Mouse (Mus musculus) heart, embryonic 15.5 days (tissue): Measurements from ENCODE around the gene Sik1. TPM values are rescaled to one million over a fixed set of nuclear protein-coding genes. Genes with fewer than 3 reads are reported as not detected.

Source experiments
- ATAC-seq: fragments of 200-750 bp; cut with Nextera tagmentation; replicated peaks from 2 replicates; pipeline ENCODE4 v1.8.0; 2017; ENCODE audit warnings: low read depth, moderate TSS enrichment; ENCODE audit not compliant: insufficient number of reproducible peaks, insufficient read depth, low FRiP score
- H3K27ac ChIP-seq: fragments of 300-500 bp; sonication (generic); 2 replicates; pipeline ENCODE4 v1.5.1; 2015; ENCODE audit warnings: mild to moderate bottlenecking, inconsistent platforms
- H3K27me3 ChIP-seq: fragments of 300-500 bp; sonication (generic); 2 replicates; pipeline ENCODE4 v1.6.1; 2015; ENCODE audit warnings: inconsistent platforms
- H3K36me3 ChIP-seq: fragments of 300-500 bp; sonication (generic); 2 replicates; pipeline ENCODE4 v1.6.1; 2015; ENCODE audit warnings: mild to moderate bottlenecking, inconsistent platforms
- H3K4me1 ChIP-seq: fragments of 300-500 bp; sonication (generic); replicated peaks from 2 replicates; pipeline ENCODE4 v1.6.1; 2015; ENCODE audit warnings: inconsistent platforms
- H3K4me2 ChIP-seq: fragments of 300-500 bp; sonication (generic); 2 replicates; pipeline ENCODE4 v1.6.1; 2015; ENCODE audit warnings: inconsistent platforms, mild to moderate bottlenecking, moderate library complexity
- H3K4me3 ChIP-seq: fragments of 300-500 bp; sonication (generic); 2 replicates; pipeline ENCODE4 v1.5.1; 2015; ENCODE audit warnings: mild to moderate bottlenecking, inconsistent platforms
- H3K9ac ChIP-seq: fragments of 300-500 bp; sonication (generic); 2 replicates; pipeline ENCODE4 v1.6.1; 2015; ENCODE audit warnings: mild to moderate bottlenecking, inconsistent platforms
- H3K9me3 ChIP-seq: fragments of 300-500 bp; sonication (generic); replicated peaks from 2 replicates; pipeline ENCODE4 v1.6.1; 2016; ENCODE audit warnings: inconsistent platforms
- WGBS: fragments of 180-500 bp; shearing (Covaris S2); methylation state at CpG from one replicate; pipeline ENCODE4 v1.1.7; 2015; ENCODE audit warnings: mixed read lengths; 5-methylcytosine and 5-hydroxymethylcytosine counted together
- polyA plus RNA-seq: library from polyadenylated mRNA; unstranded; fragments of >200 nt; fragmentation: Nextera tagmentation; extraction: Ambion mirVana; gene quantifications from 2 replicates; pipeline ENCODE4 v1.2.1, GENCODE M21; 2015

Sik1 gene
- polyA plus RNA-seq: 16.4 and 22.5 TPM in 2 replicates

GRCm38 (mm10) chr17:31855597-31856518 is at the start of gene Sik1:
Sik1 (minus strand) TSS chr17:31855804.
- peaks cover 48% of the 10 kb centered on the region for H3K4me1 ChIP-seq
- H3K9ac ChIP-seq: peak within 1 kb of the TSS; percentile 98
- no peaks in the 10 kb centered on the region for H3K9me3 ChIP-seq
- H3K27ac ChIP-seq: peak within 1 kb of the TSS; percentile 99
- peak; percentile 89 for ATAC-seq
- peak within 1 kb of the TSS; percentile 89 for H3K4me2 ChIP-seq
- under 1% methylated on average over 92 of the region's 92 CpGs for WGBS
- no peaks in the 10 kb centered on the region for H3K27me3 ChIP-seq
- H3K4me3 ChIP-seq: peak within 1 kb of the TSS; percentile 96
- peaks cover 9% of the 10 kb centered on the region for H3K36me3 ChIP-seq

GRCm38 (mm10) chr17:31905201-31905790 is 49.7 kb upstream of the Sik1 start:
- no peaks in the 10 kb centered on the region for H3K27me3 ChIP-seq
- no peak for ATAC-seq
- WGBS: 79% methylated on average over 9 of the region's 9 CpGs
- no peak overlapping the region for H3K4me3 ChIP-seq
- no peaks in the 10 kb centered on the region for H3K9me3 ChIP-seq
- H3K9ac ChIP-seq: no peak overlapping the region
- no peak overlapping the region for H3K4me2 ChIP-seq
- no peaks in the 10 kb centered on the region for H3K36me3 ChIP-seq
- peak overlapping the region; percentile 80 for H3K27ac ChIP-seq
- peaks cover 23% of the 10 kb centered on the region for H3K4me1 ChIP-seq

DNA sequence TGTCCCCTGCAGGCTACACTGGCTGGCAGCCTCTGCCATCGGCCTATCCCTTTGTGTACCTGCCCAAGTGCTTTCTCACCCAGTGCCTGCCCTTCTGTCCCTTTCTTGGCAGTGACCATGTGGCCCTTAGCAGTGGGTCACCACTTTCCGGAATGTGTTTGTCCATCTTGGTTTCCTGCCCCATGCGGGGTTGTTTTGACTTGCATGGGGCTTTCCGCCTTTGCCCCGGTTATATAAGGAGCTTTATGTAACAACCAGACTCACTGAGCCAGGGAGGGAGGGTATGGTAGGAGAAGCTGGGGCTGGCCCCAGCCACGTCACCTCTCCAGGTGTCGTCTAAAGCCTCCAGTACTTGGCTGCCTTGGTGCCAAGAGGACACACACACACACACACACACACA is 48.4 kb upstream of the Sik1 start:
- no peak overlapping the region for H3K27ac ChIP-seq
- H3K4me1 ChIP-seq: peaks cover 23% of the 10 kb centered on the region
- no peaks in the 10 kb centered on the region for H3K27me3 ChIP-seq
- no peak overlapping the region for H3K4me2 ChIP-seq
- WGBS: 85% methylated on average over 7 of the region's 7 CpGs
- H3K36me3 ChIP-seq: no peaks in the 10 kb centered on the region
- H3K9me3 ChIP-seq: no peaks in the 10 kb centered on the region
- ATAC-seq: no peak
- no peak overlapping the region for H3K9ac ChIP-seq
- no peak overlapping the region for H3K4me3 ChIP-seq

GRCm38 (mm10) chr17:31902630-31903198 is 47.1 kb upstream of the Sik1 start:
- Histone ChIP-seq H3K9me3 (no peaks in the 10 kb centered on the region), H3K36me3 (no peaks in the 10 kb centered on the region), H3K27me3 (no peaks in the 10 kb centered on the region), H3K27ac (no peak overlapping the region), H3K4me1 (peaks cover 23% of the 10 kb centered on the region), H3K9ac (no peak overlapping the region), H3K4me3 (no peak overlapping the region), H3K4me2 (no peak overlapping the region)
- ATAC-seq: no peak
- 89% methylated on average over 3 of the region's 3 CpGs for WGBS

- ATAC-seq: peak; percentile 62
- Histone ChIP-seq H3K9me3 (no peaks in the 10 kb centered on the region), H3K27ac (peak overlapping the region; percentile 63), H3K4me1 (peaks cover 31% of the 10 kb centered on the region), H3K9ac (no peak overlapping the region), H3K4me3 (no peak overlapping the region), H3K36me3 (no peaks in the 10 kb centered on the region), H3K27me3 (no peaks in the 10 kb centered on the region), H3K4me2 (peak overlapping the region; percentile 27; the same call in 1 of the 2 replicates)
- 21% methylated on average over 11 of the region's 11 CpGs for WGBS
These were observed 46.0 kb upstream of the Sik1 start for GRCm38 (mm10) chr17:31901461-31902204.

DNA sequence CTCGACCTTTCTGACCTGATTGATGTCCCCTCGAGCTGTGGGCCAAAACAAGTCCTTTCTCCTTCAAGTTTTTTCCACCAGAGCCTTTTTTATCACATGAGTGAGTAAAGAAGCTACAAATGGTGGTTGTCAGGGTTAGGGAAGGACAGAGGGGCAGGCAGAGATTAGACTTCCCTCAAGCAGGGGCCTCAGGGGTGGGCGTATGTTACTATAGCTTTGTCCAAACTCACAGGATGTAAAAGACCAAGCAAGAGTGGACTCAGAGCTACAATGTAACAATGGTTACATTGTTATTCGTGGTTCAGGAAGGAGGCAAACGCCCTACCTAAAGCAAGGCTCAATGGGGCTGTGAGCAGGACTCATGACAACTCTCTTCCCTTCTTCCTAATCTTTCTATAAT is 43.3 kb upstream of the Sik1 start:
- ATAC-seq: no peak
- WGBS: 52% methylated on average over 5 of the region's 5 CpGs
- H3K4me1 ChIP-seq: peaks cover 26% of the 10 kb centered on the region
- H3K4me2 ChIP-seq: no peak overlapping the region
- H3K9ac ChIP-seq: no peak overlapping the region
- H3K27me3 ChIP-seq: no peaks in the 10 kb centered on the region
- no peak overlapping the region for H3K27ac ChIP-seq
- H3K36me3 ChIP-seq: no peaks in the 10 kb centered on the region
- no peak overlapping the region for H3K4me3 ChIP-seq
- H3K9me3 ChIP-seq: no peaks in the 10 kb centered on the region

DNA sequence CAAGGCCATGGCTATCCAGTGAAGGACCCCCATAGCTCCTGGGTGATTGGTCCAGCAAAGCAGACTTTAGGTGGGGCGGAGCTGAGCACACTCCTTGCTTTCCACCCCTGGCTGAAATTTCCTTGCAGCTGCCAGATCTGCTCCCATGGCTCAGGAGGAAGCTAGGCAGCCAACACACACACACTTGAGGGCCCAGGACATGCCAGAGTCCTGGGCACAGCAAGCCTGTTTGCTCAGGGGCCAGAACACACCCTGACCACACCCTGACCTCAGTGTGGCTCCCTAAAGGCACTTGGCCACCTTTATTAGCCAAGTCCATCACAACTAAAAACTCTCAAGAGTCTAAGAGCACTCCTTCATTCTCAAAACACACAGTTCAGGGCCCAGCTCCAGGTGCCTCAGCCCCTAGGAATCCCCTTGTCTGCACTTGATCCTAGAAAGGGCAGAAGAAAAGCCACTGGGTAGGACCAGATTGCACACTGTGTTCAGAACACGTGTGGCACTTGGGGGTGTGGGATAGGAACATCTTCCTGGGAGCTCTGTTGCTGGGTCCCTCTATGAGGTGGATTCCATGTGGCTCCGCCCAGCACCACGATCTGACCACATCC is 41.7 kb upstream of the Sik1 start:
- peaks cover 38% of the 10 kb centered on the region for H3K4me1 ChIP-seq
- H3K27ac ChIP-seq: peak overlapping the region; percentile 24; the same call in 1 of the 2 replicates
- ATAC-seq: no peak
- WGBS: 79% methylated on average over 4 of the region's 4 CpGs
- H3K9ac ChIP-seq: no peak overlapping the region
- no peaks in the 10 kb centered on the region for H3K9me3 ChIP-seq
- H3K4me3 ChIP-seq: no peak overlapping the region
- no peak overlapping the region for H3K4me2 ChIP-seq
- no peaks in the 10 kb centered on the region for H3K27me3 ChIP-seq
- H3K36me3 ChIP-seq: no peaks in the 10 kb centered on the region

DNA sequence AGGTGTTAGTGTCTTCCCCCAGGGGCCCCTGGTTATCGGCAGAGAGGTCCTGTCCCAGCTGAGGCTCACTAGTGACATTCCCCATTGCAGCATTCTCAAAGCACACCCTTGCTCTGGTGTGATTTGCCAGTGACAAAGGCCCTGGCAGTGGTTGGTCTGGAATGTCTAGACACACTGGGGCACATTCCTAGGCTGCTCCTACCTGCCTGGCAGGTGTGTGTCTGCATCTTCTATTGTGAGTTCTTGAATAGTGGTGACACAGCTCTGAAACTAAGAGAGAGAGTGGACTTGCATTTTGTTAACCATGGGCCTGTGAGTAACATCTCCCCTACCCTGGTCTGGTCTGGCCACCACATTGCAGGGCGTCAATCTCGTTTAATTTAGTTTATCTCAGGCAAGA is 41.1 kb upstream of the Sik1 start:
- Histone ChIP-seq H3K9me3 (no peaks in the 10 kb centered on the region), H3K4me1 (peaks cover 36% of the 10 kb centered on the region), H3K4me3 (no peak overlapping the region), H3K4me2 (no peak overlapping the region), H3K9ac (no peak overlapping the region), H3K27me3 (no peaks in the 10 kb centered on the region), H3K27ac (peak overlapping the region; percentile 24; the same call in 1 of the 2 replicates), H3K36me3 (no peaks in the 10 kb centered on the region)
- no peak for ATAC-seq
- WGBS: 39% methylated on average over 3 of the region's 3 CpGs

DNA sequence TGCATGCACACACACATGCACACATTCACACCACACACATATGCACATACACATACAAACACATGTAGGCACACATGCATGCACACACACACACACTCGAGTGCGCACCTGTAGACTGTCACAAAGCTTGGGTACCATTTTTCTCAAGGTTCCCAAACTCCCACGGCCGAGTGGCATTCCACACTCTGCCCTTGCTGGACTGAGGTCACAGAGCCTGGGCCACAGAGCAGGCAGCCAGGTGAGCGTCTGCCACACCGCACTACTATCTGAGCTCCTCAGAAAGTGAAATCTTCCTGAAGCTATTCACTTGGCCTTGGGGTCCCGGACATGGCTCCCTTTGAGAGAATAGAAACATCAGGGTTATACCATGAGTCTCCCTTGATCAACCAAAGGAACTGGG is 40.7 kb upstream of the Sik1 start:
- Histone ChIP-seq H3K4me2 (no peak overlapping the region), H3K4me3 (no peak overlapping the region), H3K9me3 (no peaks in the 10 kb centered on the region), H3K27me3 (no peaks in the 10 kb centered on the region), H3K27ac (peak overlapping the region; percentile 24; the same call in 1 of the 2 replicates), H3K4me1 (peaks cover 36% of the 10 kb centered on the region), H3K9ac (no peak overlapping the region), H3K36me3 (no peaks in the 10 kb centered on the region)
- 87% methylated on average over 7 of the region's 7 CpGs for WGBS
- no peak for ATAC-seq

GRCm38 (mm10) chr17:31893371-31894060 is 37.9 kb upstream of the Sik1 start:
- Histone ChIP-seq H3K9me3 (no peaks in the 10 kb centered on the region), H3K27me3 (no peaks in the 10 kb centered on the region), H3K9ac (no peak overlapping the region), H3K4me3 (no peak overlapping the region), H3K4me1 (peaks cover 64% of the 10 kb centered on the region), H3K27ac (peak overlapping the region; percentile 69), H3K4me2 (no peak overlapping the region), H3K36me3 (no peaks in the 10 kb centered on the region)
- 61% methylated on average over 5 of the region's 5 CpGs for WGBS
- no peak for ATAC-seq
